Mouse (Mus musculus) cortical plate, adult 2 months (tissue): ENCODE data around the gene Slc28a1.

ENCODE experiments used
- CTCF ChIP-seq: fragments of 200-500 bp; IDR thresholded peaks from 2 replicates; pipeline ENCODE4 v1.5.1; 2011; ENCODE audit warnings: mild to moderate bottlenecking, control low read depth, low read length; ENCODE audit not compliant: insufficient read depth; ENCODE audit errors: extremely low read depth
- POLR2A ChIP-seq: fragments of 200-500 bp; IDR thresholded peaks from 2 replicates; pipeline ENCODE4 v1.6.1; 2011; ENCODE audit warnings: mild to moderate bottlenecking, low read length, control low read depth; ENCODE audit not compliant: insufficient read depth; ENCODE audit errors: extremely low read depth

- TF ChIP-seq CTCF: no peak
- no peak for TF ChIP-seq POLR2A
These were observed 49.8 kb downstream of the Slc28a1 start for GRCm38 (mm10) chr7:81164411-81164810.
